Mouse (Mus musculus) ovary, postnatal 10 days (tissue): ENCODE measurements around the gene Gm13043.
"Not testable (repeated sequence)": the region's sequence is repeated elsewhere in the genome, so short reads cannot be mapped to it uniquely, and the experiment has no call there.

ENCODE experiments used
- DNase-seq: peaks from one replicate; pipeline ENCODE4 v3.0.0; 2022; ENCODE audit warnings: low spot score

The Gm13043 gene

DNA sequence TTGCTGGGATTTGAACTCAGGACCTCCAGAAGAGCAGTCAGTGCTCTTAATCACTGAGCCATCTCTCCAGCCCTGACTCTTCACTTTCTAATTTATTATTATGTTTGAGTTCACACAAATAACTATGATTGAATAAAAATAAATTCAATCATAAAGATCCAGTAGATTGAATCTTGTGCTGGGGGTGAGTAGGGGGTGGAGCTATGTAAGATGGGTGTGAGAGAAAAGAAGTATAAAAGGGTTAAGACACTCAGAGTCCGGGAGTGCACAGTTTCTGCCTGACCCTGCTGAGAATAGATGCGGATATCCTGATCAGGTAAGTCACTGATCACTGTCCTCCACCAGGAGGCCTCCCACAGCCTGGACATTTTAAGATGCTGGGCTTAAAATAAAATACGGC is at the start of gene Gm13043:
TSS of gene Gm13043 (plus strand) at position 301 of the 400 bp plus-strand sequence.
- no peak for DNase-seq

DNA sequence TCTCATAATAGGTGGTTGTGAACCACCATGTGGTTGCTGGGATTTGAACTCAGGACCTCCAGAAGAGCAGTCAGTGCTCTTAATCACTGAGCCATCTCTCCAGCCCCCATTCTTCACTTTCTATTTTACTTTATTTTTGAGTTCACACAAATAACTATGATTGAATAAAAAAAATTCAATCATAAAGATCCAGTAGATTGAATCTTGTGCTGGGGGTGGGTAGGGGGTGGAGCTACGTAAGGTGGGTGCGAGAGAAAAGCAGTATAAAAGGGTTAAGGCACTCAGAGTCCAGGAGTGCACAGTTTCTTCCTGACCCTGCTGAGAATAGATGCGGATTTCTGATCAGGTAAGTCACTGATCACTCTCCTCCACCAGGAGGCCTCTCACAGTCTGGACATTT is 24.5 kb downstream of the Gm13043 start, which contains the start of gene Gm13040:
TSS of gene Gm13040 (plus strand) at position 301 of the 400 bp plus-strand sequence.
- DNase-seq, result not testable (repeated sequence)

DNA sequence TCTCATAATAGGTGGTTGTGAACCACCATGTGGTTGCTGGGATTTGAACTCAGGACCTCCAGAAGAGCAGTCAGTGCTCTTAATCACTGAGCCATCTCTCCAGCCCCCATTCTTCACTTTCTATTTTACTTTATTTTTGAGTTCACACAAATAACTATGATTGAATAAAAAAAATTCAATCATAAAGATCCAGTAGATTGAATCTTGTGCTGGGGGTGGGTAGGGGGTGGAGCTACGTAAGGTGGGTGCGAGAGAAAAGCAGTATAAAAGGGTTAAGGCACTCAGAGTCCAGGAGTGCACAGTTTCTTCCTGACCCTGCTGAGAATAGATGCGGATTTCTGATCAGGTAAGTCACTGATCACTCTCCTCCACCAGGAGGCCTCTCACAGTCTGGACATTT is 40.3 kb downstream of the Gm13043 start, which contains the start of the genes BC080695 and Gm13057:
TSS of gene BC080695 (plus strand) at position 301 of the 400 bp plus-strand sequence.
TSS of gene Gm13057 (plus strand) at position 310 of the 400 bp plus-strand sequence.
- DNase-seq, result not testable (repeated sequence)
